Mouse (Mus musculus): Measurements from ENCODE around the gene Mtor. TPM values are rescaled to one million over a fixed set of nuclear protein-coding genes. Genes with fewer than 3 reads are reported as not detected.

Mtor gene
- 10 to 100 TPM; 30.6 to 36.6 TPM for total RNA-seq (2021)
- long read RNA-seq, experiment 1, full-length matches to known transcripts: 5 of 21 reads
- long read RNA-seq, experiment 1, partial matches to known transcripts: 16 of 21 reads
- long read RNA-seq, experiment 1, other reads (novel, unspliced or antisense): 0 of 21 reads
- long read RNA-seq, experiment 2, full-length matches to known transcripts: 1 of 15 reads
- long read RNA-seq, experiment 2, partial matches to known transcripts: 14 of 15 reads
- long read RNA-seq, experiment 2, other reads (novel, unspliced or antisense): 0 of 15 reads

GRCm38 (mm10) chr4:148448179-148448852 lies at the start of gene Mtor:
Gene Mtor (plus strand): TSS chr4:148448611.
- peak; percentile 97 for DNase-seq (ENCODE audit: low spot score)

GRCm38 (mm10) chr4:148399437-148400094 lies 48.8 kb upstream of the Mtor start:
- no peak for DNase-seq (ENCODE audit: low spot score)

DNA sequence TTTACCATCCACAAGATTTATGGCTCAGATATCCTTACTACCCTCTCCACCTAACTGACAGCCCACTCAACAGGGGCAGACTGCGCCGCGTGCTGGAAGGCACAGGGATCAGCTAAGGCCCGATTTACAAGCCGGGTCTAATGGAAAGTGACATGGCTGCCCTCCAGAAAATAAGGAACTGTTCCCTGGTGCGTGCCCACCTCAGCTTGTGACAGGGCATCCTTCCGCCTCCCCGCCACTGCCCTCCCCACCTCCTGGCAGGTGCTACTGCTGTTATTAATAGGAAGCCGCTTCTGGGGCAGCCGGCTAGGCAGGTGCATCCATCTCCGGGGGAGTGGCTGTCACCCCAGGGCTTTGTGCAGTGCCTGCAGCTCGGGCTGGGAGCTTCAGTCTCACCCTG lies 45.0 kb upstream of the Mtor start:
- no peak for DNase-seq (ENCODE audit: low spot score)

DNA sequence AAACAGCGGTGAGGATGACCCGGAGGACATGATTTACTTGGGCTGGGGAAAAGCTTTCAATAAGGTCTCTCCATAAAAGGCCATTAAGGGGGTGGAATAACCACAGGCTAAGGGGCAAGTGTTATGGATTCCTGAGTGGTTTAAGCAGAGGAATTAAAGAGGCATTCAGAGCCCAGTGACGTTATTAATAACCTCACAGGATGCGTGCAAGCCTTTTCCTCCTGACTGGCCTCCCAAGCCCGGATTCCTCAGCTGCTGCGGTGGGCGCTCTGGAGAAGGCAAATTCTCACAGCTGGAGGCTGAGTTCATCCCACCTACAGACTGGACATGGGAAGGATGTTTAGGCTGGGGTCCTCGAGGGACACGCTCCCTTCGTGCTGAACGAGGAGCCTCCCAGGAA lies 43.7 kb upstream of the Mtor start:
- no peak for DNase-seq (ENCODE audit: low spot score)

GRCm38 (mm10) chr4:148405255-148405788 lies 43.1 kb upstream of the Mtor start:
- no peak for DNase-seq (ENCODE audit: low spot score)

- no peak for DNase-seq (ENCODE audit: low spot score)
Measured at GRCm38 (mm10) chr4:148408256-148408975, 40.0 kb upstream of the Mtor start.

DNA sequence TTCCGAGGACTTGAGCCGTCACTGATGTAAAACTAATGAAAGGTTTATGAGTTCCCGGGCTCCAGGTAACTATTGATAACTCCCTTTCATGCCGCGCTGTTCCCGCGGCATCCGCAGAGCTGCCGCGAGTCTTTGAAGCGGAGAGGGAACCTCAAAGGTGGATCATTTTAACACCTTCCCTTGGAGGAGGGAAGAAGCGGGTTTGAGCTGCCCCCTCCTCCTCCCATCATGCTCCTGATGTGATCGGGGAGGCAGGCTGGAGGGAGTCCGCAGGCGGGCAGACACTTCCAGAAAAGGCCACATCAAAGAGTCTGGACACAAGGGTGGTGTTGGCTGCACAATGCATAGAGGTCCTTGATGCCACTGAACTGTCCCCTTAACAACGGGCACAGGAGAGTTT lies 32.8 kb upstream of the Mtor start:
- DNase-seq (ENCODE audit: low spot score): no peak

- no peak for DNase-seq (ENCODE audit: low spot score)
Measured at GRCm38 (mm10) chr4:148417074-148417526, 31.3 kb upstream of the Mtor start.

- no peak for DNase-seq (ENCODE audit: low spot score)
Measured at GRCm38 (mm10) chr4:148417559-148417958, 30.9 kb upstream of the Mtor start.

DNA sequence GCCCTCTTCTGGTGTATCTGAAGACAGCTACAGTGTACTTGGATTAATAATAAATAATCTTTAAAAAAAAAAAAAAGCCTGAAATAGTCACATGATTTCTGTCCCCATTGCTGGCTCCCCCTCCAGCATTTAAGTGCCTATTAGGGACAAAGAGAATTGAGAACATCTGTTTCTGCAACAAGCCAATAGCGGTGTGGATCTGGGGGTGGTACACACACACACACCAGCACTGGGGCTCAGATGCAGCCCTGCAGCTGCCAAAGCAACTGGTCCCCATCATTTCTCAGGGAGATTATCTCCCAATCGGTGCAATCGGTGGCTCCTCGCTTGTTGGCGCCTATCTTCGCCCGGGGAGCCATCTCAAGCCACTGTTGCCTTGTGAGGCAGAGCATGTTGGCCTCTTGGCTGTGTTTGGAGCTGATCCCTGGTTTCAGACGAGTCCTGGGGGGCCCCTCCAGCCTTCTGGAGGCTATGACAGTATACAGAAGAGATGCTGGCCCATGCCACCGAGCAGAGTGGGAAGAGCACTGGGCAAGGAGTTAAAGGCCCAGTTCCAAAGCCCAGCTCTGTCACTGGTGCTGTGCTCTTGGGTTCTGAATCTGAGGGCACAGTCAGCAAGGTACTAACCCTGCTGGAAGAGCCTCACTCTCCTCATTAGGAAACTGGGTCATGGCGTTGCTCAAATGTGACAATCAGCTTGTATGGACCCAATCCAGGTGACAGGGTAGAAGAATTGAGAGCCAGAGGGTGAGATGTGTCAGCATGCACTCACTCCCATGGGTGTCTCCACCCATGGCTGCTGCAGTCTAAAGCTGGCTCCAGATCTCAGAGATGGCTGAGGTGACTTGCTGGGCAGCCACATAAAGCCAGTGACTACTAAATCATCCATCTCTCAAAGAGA lies 21.2 kb upstream of the Mtor start:
- DNase-seq (ENCODE audit: low spot score): peak; percentile 59

GRCm38 (mm10) chr4:148428544-148428943 lies 19.9 kb upstream of the Mtor start:
- no peak for DNase-seq (ENCODE audit: low spot score)

DNA sequence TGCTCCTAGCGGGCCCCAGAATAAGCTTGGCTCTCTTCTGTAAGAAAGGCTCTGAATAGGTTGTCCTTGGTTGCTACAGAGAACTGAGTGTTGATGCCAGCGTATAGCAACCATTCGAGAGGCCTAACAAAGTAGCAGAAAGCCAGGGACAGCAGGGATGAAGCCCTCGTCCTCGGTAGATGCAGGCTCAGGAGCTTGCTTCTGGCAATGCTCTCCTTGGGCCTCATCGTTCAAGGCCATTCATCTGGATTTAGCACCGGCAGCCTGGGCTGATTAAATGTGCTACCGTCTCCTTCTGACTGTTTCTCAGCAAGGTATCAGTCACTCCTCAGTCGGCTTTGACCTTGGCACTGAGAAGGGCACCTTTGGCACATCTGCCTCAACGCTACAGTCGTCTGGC lies 19.3 kb upstream of the Mtor start:
- no peak for DNase-seq (ENCODE audit: low spot score)

DNA sequence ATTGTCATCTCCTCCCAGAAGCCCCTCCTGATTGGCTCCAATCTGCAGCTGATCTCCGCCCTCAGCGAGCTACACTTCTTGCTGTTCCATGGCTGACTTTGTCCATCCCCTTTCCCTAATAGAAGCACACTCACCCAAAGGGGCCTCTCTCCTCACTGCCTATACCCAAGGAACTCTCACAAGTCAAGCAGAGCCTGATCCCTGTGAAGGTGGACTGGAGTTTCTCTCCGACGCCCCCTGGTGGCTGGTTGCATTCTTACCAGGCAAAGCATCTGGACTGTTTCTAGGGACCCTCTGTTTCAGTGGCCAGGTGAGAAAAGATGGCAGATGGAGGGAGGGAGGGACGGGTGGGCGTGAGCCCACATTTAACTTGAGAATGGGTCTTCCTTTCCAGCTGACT lies 18.7 kb upstream of the Mtor start:
- peak; percentile 64 for DNase-seq (ENCODE audit: low spot score)

DNA sequence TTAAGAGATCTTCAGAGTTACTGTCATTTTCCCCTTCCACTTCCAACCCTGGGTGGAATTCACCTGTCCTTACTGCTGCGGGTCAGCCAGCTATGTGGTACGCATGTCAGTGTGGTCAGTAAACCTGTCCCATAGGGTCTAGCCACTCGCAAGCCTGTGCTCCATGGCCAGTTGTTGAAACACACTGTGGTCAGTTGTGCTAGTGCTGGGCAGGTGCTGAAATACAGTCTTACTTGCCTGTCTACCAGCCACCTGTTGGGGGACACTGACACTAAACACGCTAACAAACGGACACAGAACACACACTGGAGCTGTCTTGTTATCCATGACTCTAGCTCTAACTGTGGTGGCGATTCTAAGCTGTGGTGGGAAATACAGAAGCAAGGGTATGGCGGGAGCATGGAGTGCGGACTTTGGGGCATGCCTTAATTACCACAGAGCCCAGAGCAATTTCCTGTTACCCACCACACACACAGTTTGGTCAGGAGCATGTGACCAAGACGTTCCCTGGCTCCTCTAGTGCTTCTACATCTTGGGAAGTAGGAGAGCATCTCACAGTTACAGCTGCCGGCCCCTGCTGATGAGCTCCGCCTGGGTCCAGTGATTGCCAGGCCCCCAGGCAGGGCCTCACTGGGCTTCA lies 17.4 kb upstream of the Mtor start:
- no peak for DNase-seq (ENCODE audit: low spot score)

DNA sequence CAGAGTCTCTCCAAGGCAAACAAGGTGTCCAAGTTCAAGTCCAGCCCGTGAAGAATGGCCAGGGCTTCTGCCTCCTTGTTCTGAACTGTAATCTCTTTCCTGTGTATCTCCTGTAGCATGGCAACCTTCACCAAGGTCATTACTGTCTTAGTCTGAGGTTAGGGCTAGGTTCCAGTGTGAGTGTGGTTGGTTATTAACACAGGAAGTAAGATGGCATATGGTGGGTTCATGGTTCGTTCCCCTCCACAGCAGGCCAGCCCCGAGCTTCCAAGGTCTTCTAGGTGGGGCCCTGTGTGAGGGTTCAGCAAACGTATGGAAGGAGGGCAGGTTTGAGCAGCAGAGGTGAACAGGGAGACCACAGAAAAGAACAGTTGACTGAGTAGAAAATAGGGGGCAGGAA lies 15.9 kb upstream of the Mtor start:
- DNase-seq (ENCODE audit: low spot score): no peak

- DNase-seq (ENCODE audit: low spot score): no peak
Measured at GRCm38 (mm10) chr4:148433336-148433735, 15.1 kb upstream of the Mtor start.

- no peak for DNase-seq (ENCODE audit: low spot score)
Measured at GRCm38 (mm10) chr4:148433813-148434212, 14.6 kb upstream of the Mtor start.

DNA sequence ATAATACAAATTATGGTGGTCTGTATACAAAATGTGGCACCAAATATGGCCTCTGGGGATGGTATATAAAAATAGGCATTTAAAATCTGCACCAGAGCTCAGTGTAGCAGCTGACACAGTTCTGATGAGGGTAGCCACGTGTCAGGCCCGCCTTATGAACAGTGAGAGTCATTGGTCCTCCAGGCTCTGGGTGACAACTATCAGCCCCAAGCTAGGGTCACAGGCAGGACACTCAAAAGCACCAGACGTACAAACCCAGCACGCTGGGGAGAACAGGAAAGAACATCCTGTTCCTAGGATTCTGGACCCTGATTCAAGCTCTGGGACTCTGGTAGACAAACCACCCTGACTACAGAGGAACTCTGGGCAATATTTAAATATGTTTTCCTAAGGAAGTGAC lies 13.9 kb upstream of the Mtor start:
- DNase-seq (ENCODE audit: low spot score): peak; percentile 48

GRCm38 (mm10) chr4:148435106-148435505 lies 13.3 kb upstream of the Mtor start:
- DNase-seq (ENCODE audit: low spot score): no peak

DNA sequence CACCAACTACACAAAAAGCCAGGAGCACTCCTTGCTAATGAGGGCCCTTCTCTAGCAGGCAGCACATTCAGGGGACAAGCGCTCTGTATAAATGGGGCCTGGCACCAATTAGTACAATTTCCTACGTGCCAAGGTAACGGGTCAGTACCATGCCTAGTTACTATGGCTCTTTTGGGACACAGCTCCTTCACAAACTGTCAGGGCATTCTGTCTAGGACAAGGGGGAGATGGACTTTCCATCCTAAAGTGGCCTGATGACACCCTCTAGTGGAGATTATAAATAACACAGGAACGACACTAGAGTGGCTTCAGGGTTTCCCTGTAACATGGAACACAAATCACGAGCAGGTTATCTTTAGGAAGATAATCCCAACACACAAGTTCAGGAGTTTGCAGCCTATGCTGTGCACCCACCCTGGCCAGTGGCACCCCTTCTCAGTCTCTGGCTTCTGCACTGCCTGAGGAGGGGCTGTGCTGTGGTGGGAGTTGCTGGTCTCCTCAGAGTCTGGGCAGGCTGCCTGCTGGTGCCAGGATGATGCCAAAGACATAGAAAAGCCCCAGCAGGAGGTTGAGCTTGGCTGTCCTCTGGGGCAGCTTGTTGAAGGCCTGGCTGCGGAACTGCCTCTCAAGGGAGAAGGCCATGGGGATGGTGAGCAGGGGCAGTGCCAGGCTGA lies 12.6 kb upstream of the Mtor start:
- no peak for DNase-seq (ENCODE audit: low spot score)

Data from gastrocnemius, adult 18-20 months (tissue).